Mouse (Mus musculus): ENCODE results near the gene Nme7. TPM values are rescaled to one million over a fixed set of nuclear protein-coding genes. Genes with fewer than 3 reads are reported as not detected.

Gene Nme7
- polyA plus RNA-seq, 1 experiment: not detected

GRCm38 (mm10) chr1:164474778-164475511 lies 171.0 kb downstream of the Nme7 start:
- H3K27ac ChIP-seq (ENCODE audit: insufficient read depth, low read depth, low read length): peak overlapping the region; percentile 97
- no peak overlapping the region for H3K4me3 ChIP-seq (ENCODE audit: insufficient read depth, low read depth, low read length)
- TF ChIP-seq POLR2A (IDR thresholded peaks at IDR 0.05; ENCODE audit: insufficient read depth, low read depth, low read length) (no peak), CTCF (IDR thresholded peaks at IDR 0.05; ENCODE audit: insufficient read depth, low read depth, low read length) (no peak)
- 39% methylated on average over 7 of the region's 7 CpGs for WGBS
- H3K4me1 ChIP-seq (ENCODE audit: control insufficient read depth, insufficient read depth, low read length): peaks cover 17% of the 10 kb centered on the region

DNA sequence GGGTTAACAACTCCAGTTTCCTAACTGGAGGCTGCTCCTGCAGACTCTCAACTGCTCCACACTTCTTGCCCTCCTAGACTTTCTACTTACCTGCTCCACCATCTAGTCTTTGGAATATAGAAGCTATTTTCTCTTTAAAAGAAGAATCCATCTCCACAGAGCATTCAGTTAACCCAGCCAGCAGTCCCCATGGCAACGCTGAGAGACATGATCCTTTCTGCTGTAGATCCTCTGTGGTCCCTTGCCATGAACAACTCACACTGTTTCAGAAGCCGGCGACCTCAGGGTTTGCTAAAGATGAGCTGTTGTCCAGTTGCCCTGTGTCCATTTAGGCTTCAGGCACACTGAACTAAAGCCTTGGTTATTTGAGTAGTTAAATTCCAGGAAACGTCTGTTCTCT lies 172.0 kb downstream of the Nme7 start:
- 40% methylated on average over 4 of the region's 4 CpGs for WGBS
- H3K27ac ChIP-seq (ENCODE audit: insufficient read depth, low read depth, low read length): peak overlapping the region; percentile 97
- no peak for TF ChIP-seq POLR2A (IDR thresholded peaks at IDR 0.05; ENCODE audit: insufficient read depth, low read depth, low read length)
- TF ChIP-seq CTCF (IDR thresholded peaks at IDR 0.05; ENCODE audit: insufficient read depth, low read depth, low read length): no peak

DNA sequence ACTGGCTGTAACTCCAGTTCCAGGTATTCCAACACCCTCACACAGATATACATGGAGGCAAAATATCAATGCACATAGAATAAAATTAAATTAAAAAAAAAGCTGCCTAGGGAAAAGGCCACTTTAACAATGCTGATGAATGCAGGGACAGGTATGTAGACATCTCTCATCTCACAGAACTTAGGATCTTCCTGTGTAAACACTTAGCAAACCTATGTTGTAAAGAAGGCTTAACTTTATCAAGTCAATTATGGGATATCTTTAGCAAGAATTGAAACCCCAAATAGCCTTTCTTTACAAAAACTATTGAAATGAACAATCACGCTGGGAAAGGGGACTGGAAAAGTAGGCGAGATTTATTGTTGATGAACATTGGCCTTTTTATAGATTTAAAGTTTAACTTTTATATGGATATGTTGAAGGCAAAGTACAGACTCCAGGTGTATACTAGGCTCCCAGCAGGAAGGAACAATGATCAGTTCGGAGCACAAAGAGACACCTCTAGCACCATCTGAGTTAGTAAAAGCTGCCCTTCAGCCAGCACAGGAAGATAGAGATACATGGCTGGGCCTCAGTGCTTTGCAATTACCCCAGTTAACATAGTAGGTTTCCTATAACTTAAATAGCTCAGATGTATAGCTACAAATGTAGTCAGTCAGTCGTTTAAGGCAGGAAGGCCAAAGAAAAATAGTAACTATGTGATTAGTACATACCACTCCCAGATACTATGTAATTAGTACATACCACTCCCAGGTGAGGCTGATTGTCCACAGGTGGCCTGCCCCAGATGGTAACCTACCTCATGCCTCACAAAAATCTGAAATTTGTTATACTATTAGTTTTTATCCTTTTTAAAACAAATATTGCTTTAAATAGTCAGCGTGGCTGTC lies 177.1 kb downstream of the Nme7 start:
- WGBS: 84% methylated on average over 5 of the region's 5 CpGs
- no peak overlapping the region for H3K27ac ChIP-seq (ENCODE audit: insufficient read depth, low read depth, low read length)
- no peak for TF ChIP-seq POLR2A (IDR thresholded peaks at IDR 0.05; ENCODE audit: insufficient read depth, low read depth, low read length)
- TF ChIP-seq CTCF (IDR thresholded peaks at IDR 0.05; ENCODE audit: insufficient read depth, low read depth, low read length): no peak

More for the DNA sequence above, 172.0 kb downstream of the Nme7 start:
- Histone ChIP-seq H3K4me1 (ENCODE audit: control insufficient read depth, insufficient read depth, low read length) (peaks cover 15% of the 10 kb centered on the region), H3K4me3 (ENCODE audit: insufficient read depth, low read depth, low read length) (no peak overlapping the region)

DNA sequence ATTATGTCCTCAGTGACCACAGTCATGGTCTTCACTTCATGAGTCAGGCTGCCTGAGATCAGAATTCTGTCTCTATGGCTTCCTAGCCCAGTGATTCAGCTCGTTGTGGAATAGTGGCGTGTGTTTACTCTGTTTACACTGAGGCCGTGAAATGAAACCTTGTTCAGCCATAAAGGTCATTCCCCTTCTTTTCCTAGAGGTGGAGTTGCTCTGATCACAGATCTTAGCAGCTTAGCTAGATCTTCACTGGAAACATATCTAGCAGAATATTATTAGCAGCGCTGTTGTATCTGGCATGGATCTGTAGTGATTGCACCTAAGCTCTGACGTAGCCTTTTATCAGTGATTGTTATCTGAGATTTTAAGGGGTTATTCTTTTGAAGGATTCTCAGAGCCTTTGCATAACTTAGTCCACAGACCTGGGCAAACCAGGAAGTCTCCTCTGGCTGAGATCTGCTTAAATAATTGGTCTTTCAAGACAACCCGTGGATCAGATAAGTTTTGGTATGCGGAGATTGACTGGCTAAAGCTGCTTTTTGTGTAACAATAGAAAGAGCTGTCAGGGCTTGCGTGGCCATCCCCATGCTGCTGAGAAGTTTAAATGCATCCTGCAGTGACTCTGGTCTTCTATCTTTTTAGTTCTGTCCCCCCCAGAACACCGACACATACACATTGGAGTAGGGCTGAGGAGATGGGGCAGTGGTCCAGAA lies 177.9 kb downstream of the Nme7 start:
- no peak overlapping the region for H3K4me3 ChIP-seq (ENCODE audit: insufficient read depth, low read depth, low read length)
- WGBS: 58% methylated on average over 9 of the region's 9 CpGs
- H3K4me1 ChIP-seq (ENCODE audit: control insufficient read depth, insufficient read depth, low read length): no peaks in the 10 kb centered on the region
- no peak overlapping the region for H3K27ac ChIP-seq (ENCODE audit: insufficient read depth, low read depth, low read length)
- TF ChIP-seq CTCF (IDR thresholded peaks at IDR 0.05; ENCODE audit: insufficient read depth, low read depth, low read length): no peak
- no peak for TF ChIP-seq POLR2A (IDR thresholded peaks at IDR 0.05; ENCODE audit: insufficient read depth, low read depth, low read length)

More for the DNA sequence above, 177.1 kb downstream of the Nme7 start:
- H3K4me1 ChIP-seq (ENCODE audit: control insufficient read depth, insufficient read depth, low read length): peaks cover 3% of the 10 kb centered on the region; the same call in 1 of the 2 replicates
- H3K4me3 ChIP-seq (ENCODE audit: insufficient read depth, low read depth, low read length): no peak overlapping the region

DNA sequence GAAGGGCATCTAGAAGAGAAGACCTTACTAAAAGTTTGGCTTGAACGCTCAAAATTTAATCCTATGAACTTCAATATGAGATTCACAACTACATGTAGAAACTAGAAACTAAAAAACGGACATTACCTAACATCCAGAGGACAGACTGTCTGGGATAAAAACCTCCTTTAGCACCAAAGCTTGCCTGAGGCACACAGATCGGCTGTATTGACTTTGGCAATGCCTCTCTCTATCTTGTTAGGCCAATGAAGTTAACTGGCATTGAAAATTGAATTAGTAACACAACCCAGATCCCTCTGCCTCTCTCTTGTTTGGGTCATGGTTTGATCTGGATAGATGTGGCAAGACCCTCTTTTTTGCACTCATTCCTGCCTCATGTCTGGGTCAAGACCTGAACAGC lies 178.9 kb downstream of the Nme7 start:
- no peak for TF ChIP-seq CTCF (IDR thresholded peaks at IDR 0.05; ENCODE audit: insufficient read depth, low read depth, low read length)
- no peak for TF ChIP-seq POLR2A (IDR thresholded peaks at IDR 0.05; ENCODE audit: insufficient read depth, low read depth, low read length)
- Histone ChIP-seq H3K4me3 (ENCODE audit: insufficient read depth, low read depth, low read length) (no peak overlapping the region), H3K4me1 (ENCODE audit: control insufficient read depth, insufficient read depth, low read length) (no peaks in the 10 kb centered on the region), H3K27ac (ENCODE audit: insufficient read depth, low read depth, low read length) (no peak overlapping the region)
- 91% methylated on average over 3 of the region's 3 CpGs for WGBS

- no peak overlapping the region for H3K4me3 ChIP-seq (ENCODE audit: insufficient read depth, low read depth, low read length)
Observed at GRCm38 (mm10) chr1:164483728-164484127, 179.8 kb downstream of the Nme7 start.

More at GRCm38 (mm10) chr1:164483728-164484127, 179.8 kb downstream of the Nme7 start:
- Histone ChIP-seq H3K4me1 (ENCODE audit: control insufficient read depth, insufficient read depth, low read length) (no peaks in the 10 kb centered on the region), H3K27ac (ENCODE audit: insufficient read depth, low read depth, low read length) (no peak overlapping the region)
- TF ChIP-seq POLR2A (IDR thresholded peaks at IDR 0.05; ENCODE audit: insufficient read depth, low read depth, low read length) (no peak), CTCF (IDR thresholded peaks at IDR 0.05; ENCODE audit: insufficient read depth, low read depth, low read length) (no peak)

Other genes with a start within 250 kb of the Nme7 start
- gene Sell, start 242.1 kb upstream of the Nme7 start, polyA plus RNA-seq (2012; ENCODE audit: insufficient read depth, insufficient read length, low replicate concordance, missing spikeins): not detected in 2 replicates
- not detected in 2 replicates for gene Selp, start 188.9 kb upstream of the Nme7 start, polyA plus RNA-seq (2012; ENCODE audit: insufficient read depth, insufficient read length, low replicate concordance, missing spikeins)
- gene F5, start 152.3 kb upstream of the Nme7 start, polyA plus RNA-seq (2012; ENCODE audit: insufficient read depth, insufficient read length, low replicate concordance, missing spikeins): not detected in 2 replicates
- not detected in 2 replicates for gene Slc19a2, start 55.1 kb upstream of the Nme7 start, polyA plus RNA-seq (2012; ENCODE audit: insufficient read depth, insufficient read length, low replicate concordance, missing spikeins)
- gene Ccdc181, start 28.5 kb upstream of the Nme7 start, polyA plus RNA-seq (2012; ENCODE audit: insufficient read depth, insufficient read length, low replicate concordance, missing spikeins): not detected in 2 replicates
- gene Blzf1, start 3.4 kb downstream of the Nme7 start, polyA plus RNA-seq (2012; ENCODE audit: insufficient read depth, insufficient read length, low replicate concordance, missing spikeins): not detected in 2 replicates
- 868 and 1,072 TPM in 2 replicates for gene Atp1b1, start 154.2 kb downstream of the Nme7 start, polyA plus RNA-seq (2012; ENCODE audit: insufficient read depth, insufficient read length, low replicate concordance, missing spikeins)